Mouse (Mus musculus) neural tube, embryonic 15.5 days (tissue): ENCODE measurements at regions not wholly inside any gene's neighbourhood (a gene's known extent, or its start where the extent isn't known, plus 50 kb on each side); places are given as distances from the start of the nearest gene placed in this dataset.

Experiments used
- ATAC-seq: fragments of 200-750 bp; cut with Nextera tagmentation; 2 replicates; pipeline ENCODE4 v1.8.0; 2017; ENCODE audit warnings: mild to moderate bottlenecking, moderate TSS enrichment, moderate library complexity; ENCODE audit not compliant: low FRiP score
- H3K27ac ChIP-seq: fragments of 300-500 bp; sonication (generic); replicated peaks from 2 replicates; pipeline ENCODE4 v1.5.1; 2015; ENCODE audit warnings: mild to moderate bottlenecking, inconsistent platforms
- H3K27me3 ChIP-seq: fragments of 300-500 bp; sonication (generic); replicated peaks from 2 replicates; pipeline ENCODE4 v1.6.1; 2015; ENCODE audit warnings: inconsistent platforms
- H3K36me3 ChIP-seq: fragments of 300-500 bp; sonication (generic); 2 replicates; pipeline ENCODE4 v1.6.1; 2015; ENCODE audit warnings: inconsistent platforms
- H3K4me1 ChIP-seq: fragments of 300-500 bp; sonication (generic); 2 replicates; pipeline ENCODE4 v1.6.1; 2015; ENCODE audit warnings: inconsistent platforms
- H3K4me2 ChIP-seq: fragments of 300-500 bp; sonication (generic); 2 replicates; pipeline ENCODE4 v1.6.1; 2015; ENCODE audit warnings: inconsistent platforms, mild to moderate bottlenecking, moderate library complexity
- H3K4me3 ChIP-seq: fragments of 300-500 bp; sonication (generic); replicated peaks from 2 replicates; pipeline ENCODE4 v1.5.1; 2015; ENCODE audit warnings: mild to moderate bottlenecking, inconsistent platforms
- H3K9ac ChIP-seq: fragments of 300-500 bp; sonication (generic); replicated peaks from 2 replicates; pipeline ENCODE4 v1.6.1; 2015; ENCODE audit warnings: mild to moderate bottlenecking, inconsistent platforms
- H3K9me3 ChIP-seq: fragments of 300-500 bp; sonication (generic); replicated peaks from 2 replicates; pipeline ENCODE4 v1.6.1; 2016; ENCODE audit warnings: inconsistent platforms
- WGBS: fragments of 180-500 bp; shearing (Covaris S2); methylation state at CpG from one replicate; pipeline ENCODE4 v1.1.7; 2015; ENCODE audit warnings: mixed read lengths; 5-methylcytosine and 5-hydroxymethylcytosine counted together

DNA sequence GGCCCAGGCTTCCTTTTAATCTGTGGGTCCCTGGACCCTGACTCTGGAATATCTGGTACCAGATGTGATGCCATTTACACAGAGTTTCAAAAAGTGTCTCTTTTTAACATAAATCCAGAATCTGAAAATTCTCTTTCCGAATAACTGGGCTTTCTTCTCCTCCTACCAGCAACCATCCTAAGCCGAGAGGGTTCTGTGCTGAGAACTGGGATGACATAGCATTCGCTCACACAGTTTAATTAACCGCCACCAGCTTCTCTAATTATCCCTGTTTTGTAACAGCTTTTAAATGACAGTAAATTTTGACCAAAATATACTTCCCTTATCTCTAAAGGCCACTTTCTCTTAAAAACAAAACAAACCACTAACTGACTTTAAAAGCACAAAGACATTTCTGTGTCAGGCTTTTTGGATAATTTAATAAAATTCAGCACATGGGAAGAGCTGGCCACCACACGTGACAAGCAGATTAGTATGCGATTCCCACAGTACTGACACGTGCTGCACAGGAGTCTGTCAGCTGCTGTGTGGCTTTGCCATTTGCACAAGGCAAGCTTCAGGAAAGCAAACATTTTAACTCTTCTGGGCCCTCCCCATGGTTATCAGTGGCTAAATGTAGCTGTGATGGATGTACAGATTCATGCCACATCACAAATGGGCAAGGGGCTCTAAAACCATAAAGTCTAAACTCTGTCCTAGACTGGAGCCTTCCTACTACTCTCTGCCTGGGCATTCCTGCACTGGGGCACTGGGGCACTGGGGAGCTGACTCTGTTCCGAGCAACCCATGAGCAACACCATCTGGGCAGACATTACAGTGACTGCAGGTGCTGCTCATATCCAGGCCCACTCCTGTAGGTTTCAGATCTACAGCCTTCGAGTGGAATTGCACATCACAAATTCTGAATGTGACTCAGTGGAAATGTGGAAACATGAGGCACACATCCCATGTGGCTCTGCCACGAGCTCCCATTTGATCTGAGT, 263.1 kb upstream of the Zfp637 start:
- no peak overlapping the region for H3K9ac ChIP-seq
- WGBS: 63% methylated on average over 10 of the region's 10 CpGs
- H3K27ac ChIP-seq: no peak overlapping the region
- H3K27me3 ChIP-seq: no peaks in the 10 kb centered on the region
- H3K36me3 ChIP-seq: no peaks in the 10 kb centered on the region
- peaks cover 4% of the 10 kb centered on the region; the same call in 1 of the 2 replicates for H3K4me1 ChIP-seq
- no peak overlapping the region for H3K4me3 ChIP-seq
- no peak for ATAC-seq
- H3K9me3 ChIP-seq: no peaks in the 10 kb centered on the region
- no peak overlapping the region for H3K4me2 ChIP-seq

DNA sequence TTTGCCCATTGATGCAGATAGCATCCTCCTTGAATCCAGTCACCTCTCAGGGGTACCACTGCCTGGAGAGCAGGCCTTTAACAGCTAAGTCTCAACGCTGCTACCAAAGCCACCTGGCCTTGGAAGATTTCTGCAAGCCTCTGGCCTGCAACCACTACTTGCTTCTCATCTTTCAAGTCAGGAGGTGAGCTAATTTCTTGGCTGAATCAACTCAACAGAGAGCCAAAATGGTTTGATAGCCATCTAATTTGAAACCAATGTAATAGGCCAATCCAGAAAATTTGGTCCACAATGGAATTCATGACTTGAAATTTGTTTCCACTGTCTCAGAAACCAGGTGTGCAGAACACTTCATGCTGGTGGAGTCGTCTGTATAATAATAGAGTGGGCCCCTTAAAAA, 260.0 kb upstream of the Zfp637 start:
- H3K9ac ChIP-seq: no peak overlapping the region
- WGBS: 79% methylated on average over 2 of the region's 2 CpGs
- no peaks in the 10 kb centered on the region for H3K36me3 ChIP-seq
- no peak overlapping the region for H3K4me3 ChIP-seq
- H3K27ac ChIP-seq: no peak overlapping the region
- no peak overlapping the region for H3K4me2 ChIP-seq
- H3K9me3 ChIP-seq: no peaks in the 10 kb centered on the region
- no peak for ATAC-seq
- no peaks in the 10 kb centered on the region for H3K27me3 ChIP-seq
- H3K4me1 ChIP-seq: peaks cover 4% of the 10 kb centered on the region; the same call in 1 of the 2 replicates

DNA sequence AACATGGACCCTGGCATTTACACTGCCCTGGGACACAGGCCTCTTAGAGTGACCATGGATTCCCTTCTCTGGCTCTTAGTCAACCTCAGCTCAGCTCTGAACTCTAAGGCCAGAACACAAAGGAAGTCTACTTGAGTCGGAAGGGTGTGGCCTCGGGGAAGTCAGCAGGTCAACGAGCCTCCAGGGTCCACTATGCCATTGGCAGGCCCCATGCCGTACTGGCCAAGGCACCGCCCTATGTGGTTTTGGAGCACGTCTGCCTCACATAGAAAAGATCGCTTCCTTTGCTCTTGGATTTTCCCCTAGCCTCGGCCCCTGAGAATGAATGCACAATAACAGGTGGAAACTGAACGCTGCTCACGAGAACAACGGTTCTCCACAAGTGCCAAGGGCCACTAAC, 257.9 kb upstream of the Zfp637 start:
- Histone ChIP-seq H3K4me3 (no peak overlapping the region), H3K36me3 (no peaks in the 10 kb centered on the region), H3K9ac (no peak overlapping the region), H3K4me2 (no peak overlapping the region), H3K9me3 (no peaks in the 10 kb centered on the region), H3K4me1 (peaks cover under 1% of the 10 kb centered on the region; the same call in 1 of the 2 replicates), H3K27ac (no peak overlapping the region), H3K27me3 (no peaks in the 10 kb centered on the region)
- WGBS: 94% methylated on average over 11 of the region's 11 CpGs
- ATAC-seq: no peak

DNA sequence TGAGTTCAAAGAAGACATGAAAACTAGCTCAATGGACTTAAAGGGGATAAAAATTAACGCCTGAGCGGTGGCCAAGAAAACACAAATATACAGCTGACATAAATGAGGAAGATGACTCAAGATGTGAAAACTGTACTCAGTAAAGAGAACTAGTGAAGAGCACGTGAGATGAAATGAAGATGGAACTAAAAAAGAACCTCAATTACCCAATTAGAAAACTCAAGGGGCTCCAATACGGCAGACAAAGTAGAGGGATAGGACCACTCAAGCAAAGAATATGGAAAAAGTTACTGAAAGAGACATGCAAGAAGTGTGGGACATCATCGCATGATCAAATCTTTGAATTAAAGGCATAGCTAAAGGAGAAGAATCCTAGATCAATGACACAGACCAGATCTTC, 256.4 kb upstream of the Zfp637 start:
- Histone ChIP-seq H3K36me3 (no peaks in the 10 kb centered on the region), H3K9ac (no peak overlapping the region), H3K4me3 (no peak overlapping the region), H3K27ac (no peak overlapping the region), H3K4me1 (no peaks in the 10 kb centered on the region), H3K4me2 (no peak overlapping the region), H3K27me3 (no peaks in the 10 kb centered on the region), H3K9me3 (no peaks in the 10 kb centered on the region)
- no peak for ATAC-seq
- WGBS: 95% methylated on average over 5 of the region's 5 CpGs

DNA sequence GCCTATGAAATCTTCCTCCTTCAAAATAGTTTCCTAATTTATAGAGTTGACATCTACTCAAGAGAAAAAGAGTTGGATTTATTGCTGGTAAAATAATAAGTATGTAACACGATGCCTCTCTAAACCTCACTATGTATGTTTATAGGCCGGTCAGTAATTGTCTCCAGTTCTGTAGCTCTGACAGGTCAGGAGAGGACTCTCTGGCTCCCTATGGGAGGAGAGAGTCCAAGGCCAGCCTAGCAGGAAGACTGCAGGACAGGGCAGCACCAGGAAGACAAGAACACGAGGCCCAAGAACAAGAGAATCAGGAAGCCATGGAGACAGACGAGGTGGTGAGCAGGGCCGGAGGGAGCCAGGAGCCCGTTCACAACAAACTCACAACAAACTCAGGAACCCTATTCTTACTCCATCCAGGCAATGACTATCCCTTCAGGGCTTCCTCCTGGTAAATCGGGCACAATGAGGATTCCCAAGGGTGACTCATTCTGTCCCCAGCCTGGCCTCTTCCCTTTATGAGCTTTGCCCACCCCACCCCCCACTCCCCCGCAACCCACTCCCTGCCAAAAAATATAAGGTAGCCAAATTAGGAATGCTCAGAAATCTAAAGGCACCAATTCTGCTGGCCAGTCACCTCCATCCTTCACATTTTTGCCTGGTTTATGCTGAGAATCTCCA, 244.7 kb upstream of the Zfp637 start:
- WGBS: 86% methylated on average over 8 of the region's 8 CpGs
- H3K4me3 ChIP-seq: no peak overlapping the region
- no peak overlapping the region for H3K4me2 ChIP-seq
- H3K27ac ChIP-seq: no peak overlapping the region
- H3K27me3 ChIP-seq: no peaks in the 10 kb centered on the region
- H3K36me3 ChIP-seq: no peaks in the 10 kb centered on the region
- H3K9me3 ChIP-seq: no peaks in the 10 kb centered on the region
- no peak overlapping the region for H3K9ac ChIP-seq
- no peak for ATAC-seq
- H3K4me1 ChIP-seq: no peaks in the 10 kb centered on the region

DNA sequence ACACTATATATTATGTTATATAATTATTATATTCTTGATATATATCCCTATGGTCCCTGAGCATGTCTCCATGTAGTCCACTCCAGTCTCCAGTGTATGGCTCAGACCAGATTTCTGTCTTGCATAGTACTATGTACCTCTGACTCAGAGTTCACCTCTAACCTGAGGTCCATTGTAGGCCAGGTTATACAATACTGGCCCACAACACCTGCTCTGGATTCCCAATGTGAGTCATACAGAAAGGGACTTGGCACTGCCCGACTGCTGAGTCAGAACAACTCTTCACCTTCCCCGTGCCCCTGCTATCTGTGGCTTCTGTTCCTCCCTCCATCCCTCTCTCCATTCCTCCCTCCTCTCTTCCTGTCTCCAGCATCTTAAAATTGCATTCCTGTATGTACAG, 236.1 kb upstream of the Zfp637 start:
- 84% methylated on average over 2 of the region's 2 CpGs for WGBS
- ATAC-seq: no peak
- Histone ChIP-seq H3K27me3 (no peaks in the 10 kb centered on the region), H3K9ac (no peak overlapping the region), H3K4me1 (no peaks in the 10 kb centered on the region), H3K4me2 (no peak overlapping the region), H3K36me3 (no peaks in the 10 kb centered on the region), H3K4me3 (no peak overlapping the region), H3K9me3 (no peaks in the 10 kb centered on the region), H3K27ac (no peak overlapping the region)

DNA sequence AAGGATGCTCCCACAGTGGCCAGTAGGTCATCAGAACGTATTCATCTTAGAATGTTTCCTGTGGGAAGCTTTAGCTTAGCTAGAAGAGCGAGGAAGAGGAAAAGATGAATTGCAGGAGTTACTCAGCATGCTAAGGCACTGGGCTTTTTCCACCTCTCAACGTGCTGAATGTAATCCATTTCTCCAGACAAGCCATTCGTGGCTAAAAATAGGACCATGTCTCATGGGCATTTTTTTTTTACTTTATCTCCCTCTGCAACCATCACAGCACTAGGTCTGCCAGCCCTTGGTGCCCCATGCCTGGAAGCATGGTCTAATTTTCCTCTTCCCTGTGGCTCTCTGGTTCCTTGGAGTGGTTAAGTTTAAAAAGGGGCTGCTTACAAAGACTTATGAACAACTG, 235.3 kb upstream of the Zfp637 start:
- H3K36me3 ChIP-seq: no peaks in the 10 kb centered on the region
- no peak overlapping the region for H3K4me3 ChIP-seq
- no peaks in the 10 kb centered on the region for H3K4me1 ChIP-seq
- no peaks in the 10 kb centered on the region for H3K9me3 ChIP-seq
- no peak overlapping the region for H3K4me2 ChIP-seq
- 74% methylated on average over 4 of the region's 4 CpGs for WGBS
- H3K9ac ChIP-seq: no peak overlapping the region
- no peak for ATAC-seq
- no peaks in the 10 kb centered on the region for H3K27me3 ChIP-seq
- H3K27ac ChIP-seq: no peak overlapping the region

DNA sequence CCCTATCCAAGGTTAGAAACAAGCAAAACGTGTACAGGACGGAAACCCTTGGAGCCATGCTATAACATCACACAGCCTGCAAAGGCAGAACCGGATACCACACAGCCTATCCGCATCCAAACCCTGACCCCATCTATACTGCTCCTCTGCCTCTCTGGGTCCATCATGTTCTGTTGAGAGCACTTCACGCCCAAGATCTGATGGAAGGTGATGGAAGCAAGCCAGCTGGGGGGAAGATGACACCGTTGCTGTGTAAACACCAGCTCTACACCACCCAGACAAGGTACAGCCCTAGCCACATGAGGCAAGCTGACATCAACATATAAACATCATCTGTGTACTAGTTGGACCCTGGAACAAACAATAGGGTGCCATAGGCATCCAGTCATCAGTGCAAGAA, 234.8 kb upstream of the Zfp637 start:
- no peaks in the 10 kb centered on the region for H3K4me1 ChIP-seq
- H3K27ac ChIP-seq: no peak overlapping the region
- WGBS: 94% methylated on average over 6 of the region's 6 CpGs
- ATAC-seq: no peak
- no peaks in the 10 kb centered on the region for H3K36me3 ChIP-seq
- no peak overlapping the region for H3K4me2 ChIP-seq
- H3K9me3 ChIP-seq: no peaks in the 10 kb centered on the region
- H3K27me3 ChIP-seq: no peaks in the 10 kb centered on the region
- no peak overlapping the region for H3K4me3 ChIP-seq
- no peak overlapping the region for H3K9ac ChIP-seq

DNA sequence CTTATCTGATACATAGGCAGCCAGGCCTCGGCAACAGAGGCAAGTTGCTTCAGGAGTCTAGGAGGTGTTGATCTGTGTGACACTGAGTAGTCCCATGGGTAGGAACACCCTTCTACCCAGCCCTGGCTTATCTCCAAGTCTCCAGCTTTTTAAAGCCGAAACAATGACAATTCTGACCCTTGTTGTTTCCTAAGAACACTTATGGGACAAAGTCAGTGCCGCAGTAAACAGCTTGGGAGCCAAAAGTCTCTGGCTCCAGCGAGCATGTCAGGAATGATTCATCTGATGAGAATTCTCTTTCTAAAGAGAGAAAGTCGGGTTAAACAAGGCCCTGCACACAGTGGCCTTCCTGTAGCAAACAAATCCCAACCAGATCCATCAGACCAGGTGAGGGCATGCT, 234.0 kb upstream of the Zfp637 start:
- H3K9ac ChIP-seq: no peak overlapping the region
- no peak overlapping the region for H3K4me2 ChIP-seq
- H3K4me3 ChIP-seq: no peak overlapping the region
- no peaks in the 10 kb centered on the region for H3K36me3 ChIP-seq
- H3K4me1 ChIP-seq: no peaks in the 10 kb centered on the region
- ATAC-seq: no peak
- WGBS: 79% methylated on average over 5 of the region's 5 CpGs
- H3K27me3 ChIP-seq: no peaks in the 10 kb centered on the region
- H3K9me3 ChIP-seq: no peaks in the 10 kb centered on the region
- H3K27ac ChIP-seq: no peak overlapping the region

DNA sequence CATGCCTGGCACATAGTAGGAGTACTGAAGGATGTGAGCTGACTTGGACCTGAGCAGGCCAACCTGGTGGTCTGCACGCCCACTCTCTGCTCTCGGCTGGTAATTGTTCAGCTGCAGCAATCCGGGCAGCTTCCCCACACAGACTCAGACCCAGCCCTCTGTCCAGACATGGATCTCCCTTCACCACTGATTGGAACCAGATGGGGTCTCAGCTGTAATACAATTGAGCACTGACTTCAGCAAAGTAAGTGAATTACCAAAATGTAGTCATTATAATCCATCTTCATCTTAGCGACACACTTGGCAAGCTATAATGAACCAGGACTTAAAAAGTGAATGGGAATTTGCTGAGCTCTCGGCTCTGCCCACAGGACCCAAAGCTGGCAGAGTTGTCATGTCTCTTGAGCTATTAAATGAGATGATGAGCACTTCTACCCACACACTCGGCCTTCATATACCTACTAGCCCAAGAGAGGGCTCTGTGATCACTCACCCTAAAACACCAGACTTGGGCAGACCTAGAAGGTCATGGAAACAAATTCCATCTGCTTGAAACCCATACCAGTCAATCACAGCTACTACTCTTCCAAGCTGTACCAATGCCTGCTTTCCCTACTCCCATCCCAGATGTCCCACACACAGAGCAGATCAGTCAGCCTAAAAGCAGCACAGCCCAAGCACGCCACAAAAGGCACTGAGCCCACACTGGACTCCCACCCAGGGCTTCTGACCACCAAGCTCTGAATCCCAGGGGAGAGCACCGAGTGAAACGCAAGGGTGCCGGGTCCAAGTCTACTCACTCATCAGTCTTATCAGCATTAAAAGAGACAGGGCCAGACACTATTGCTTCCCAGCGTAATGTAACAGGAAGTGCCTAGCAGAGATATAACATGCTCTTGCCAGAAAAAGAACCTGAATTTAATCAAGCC, 231.2 kb upstream of the Zfp637 start:
- no peaks in the 10 kb centered on the region for H3K4me1 ChIP-seq
- no peaks in the 10 kb centered on the region for H3K27me3 ChIP-seq
- H3K27ac ChIP-seq: no peak overlapping the region
- H3K9me3 ChIP-seq: no peaks in the 10 kb centered on the region
- no peak overlapping the region for H3K9ac ChIP-seq
- no peaks in the 10 kb centered on the region for H3K36me3 ChIP-seq
- no peak overlapping the region for H3K4me2 ChIP-seq
- 81% methylated on average over 11 of the region's 11 CpGs for WGBS
- ATAC-seq: no peak
- no peak overlapping the region for H3K4me3 ChIP-seq

DNA sequence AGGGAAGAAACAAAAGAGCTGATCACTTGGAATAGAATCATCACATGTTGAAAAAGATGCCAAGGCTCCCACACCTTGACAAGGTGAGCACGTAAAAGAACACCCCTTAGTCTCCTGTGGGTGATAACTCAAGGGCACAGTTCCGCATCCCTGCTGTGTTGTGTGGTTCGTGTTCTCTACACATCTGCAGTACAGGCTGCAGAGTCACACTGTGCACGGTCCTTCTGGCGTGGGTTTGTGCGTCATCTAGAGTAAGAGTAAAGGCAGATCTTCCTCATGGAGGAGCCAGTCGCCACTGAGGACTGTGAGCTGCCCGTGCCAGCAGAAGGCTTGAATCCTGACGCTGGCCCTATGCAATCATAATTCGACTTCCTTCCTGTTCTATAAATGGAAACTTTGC, 229.7 kb upstream of the Zfp637 start:
- ATAC-seq: no peak
- H3K27ac ChIP-seq: no peak overlapping the region
- H3K4me3 ChIP-seq: no peak overlapping the region
- H3K36me3 ChIP-seq: no peaks in the 10 kb centered on the region
- no peaks in the 10 kb centered on the region for H3K4me1 ChIP-seq
- no peak overlapping the region for H3K4me2 ChIP-seq
- no peaks in the 10 kb centered on the region for H3K27me3 ChIP-seq
- no peaks in the 10 kb centered on the region for H3K9me3 ChIP-seq
- no peak overlapping the region for H3K9ac ChIP-seq
- 89% methylated on average over 10 of the region's 10 CpGs for WGBS
